Mouse (Mus musculus): ENCODE results near the gene Sgcd. TPM values are rescaled to one million over a fixed set of nuclear protein-coding genes. Genes with fewer than 3 reads are reported as not detected.

Sgcd gene
- polyA plus RNA-seq, 1 experiment from 2014 or later, result 1.2 TPM

DNA sequence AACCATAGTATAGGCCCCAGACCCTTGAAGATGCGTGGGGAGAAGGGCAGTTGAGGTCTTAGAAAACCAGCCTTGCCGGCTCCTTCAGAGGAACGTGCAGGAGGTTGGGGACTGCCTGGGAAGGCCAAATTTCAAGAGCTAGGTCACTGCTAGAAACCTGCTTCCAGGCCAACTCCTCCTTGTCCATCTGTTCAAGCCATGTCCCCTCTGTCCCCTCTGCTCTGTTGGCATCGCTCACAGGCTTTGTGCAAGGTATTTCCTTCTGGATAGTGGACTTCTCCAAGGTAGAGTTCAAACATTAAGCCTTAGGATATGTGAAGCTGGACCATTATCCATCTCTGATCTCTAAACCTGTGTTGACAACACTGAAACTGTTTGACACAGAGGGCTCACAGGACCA is 874.4 kb downstream of the Sgcd start:
- TF ChIP-seq CTCF (IDR thresholded peaks at IDR 0.05; ENCODE audit: low read depth), result no peak
- Histone ChIP-seq H3K4me1 (replicated peaks; ENCODE audit: control insufficient read depth, insufficient read depth, low read length) (no peaks in the 10 kb centered on the region), H3K27ac (ENCODE audit: low read depth, low read length) (no peak overlapping the region), H3K4me2 (replicated peaks; ENCODE audit: low read depth) (no peak overlapping the region), H3K36me3 (ENCODE audit: control insufficient read depth, insufficient read depth) (no peaks in the 10 kb centered on the region), H3K4me3 (ENCODE audit: low read depth, low read length) (no peak overlapping the region), H3K9me3 (ENCODE audit: control insufficient read depth) (no peaks in the 10 kb centered on the region), H3K27me3 (replicated peaks; ENCODE audit: control insufficient read depth, insufficient read depth, low read length) (no peaks in the 10 kb centered on the region), H3K9ac (ENCODE audit: low read depth, low read length) (no peak overlapping the region)
- ATAC-seq, result no peak
- WGBS, result 87% methylated on average over 4 of the region's 4 CpGs

DNA sequence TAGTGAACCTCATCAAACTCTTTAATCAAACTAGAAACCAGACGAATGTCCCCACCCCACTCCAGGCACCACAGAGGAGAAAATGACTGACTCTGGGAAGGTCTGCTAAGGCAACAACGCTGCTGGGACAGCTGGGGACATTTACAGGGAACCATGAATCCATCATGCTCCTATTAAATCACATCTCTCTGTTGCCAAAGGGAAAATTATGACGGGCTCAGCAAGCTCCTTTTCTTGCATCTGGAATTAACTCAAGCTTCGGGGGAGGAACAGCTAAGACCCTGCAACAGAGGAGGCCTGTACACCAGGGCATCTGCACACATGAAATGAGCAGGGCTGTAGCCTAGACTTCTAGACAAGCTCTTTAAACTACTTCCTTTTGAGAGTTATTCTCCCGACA is 875.7 kb downstream of the Sgcd start:
- no peak overlapping the region for H3K4me2 ChIP-seq (replicated peaks; ENCODE audit: low read depth)
- ATAC-seq, result no peak
- H3K27me3 ChIP-seq (replicated peaks; ENCODE audit: control insufficient read depth, insufficient read depth, low read length), result no peaks in the 10 kb centered on the region
- no peak for TF ChIP-seq CTCF (IDR thresholded peaks at IDR 0.05; ENCODE audit: low read depth)
- no peaks in the 10 kb centered on the region for H3K9me3 ChIP-seq (ENCODE audit: control insufficient read depth)
- H3K4me1 ChIP-seq (replicated peaks; ENCODE audit: control insufficient read depth, insufficient read depth, low read length), result no peaks in the 10 kb centered on the region
- H3K27ac ChIP-seq (ENCODE audit: low read depth, low read length), result no peak overlapping the region
- no peak overlapping the region for H3K4me3 ChIP-seq (ENCODE audit: low read depth, low read length)
- H3K36me3 ChIP-seq (ENCODE audit: control insufficient read depth, insufficient read depth), result no peaks in the 10 kb centered on the region
- 62% methylated on average over 5 of the region's 5 CpGs for WGBS
- no peak overlapping the region for H3K9ac ChIP-seq (ENCODE audit: low read depth, low read length)

DNA sequence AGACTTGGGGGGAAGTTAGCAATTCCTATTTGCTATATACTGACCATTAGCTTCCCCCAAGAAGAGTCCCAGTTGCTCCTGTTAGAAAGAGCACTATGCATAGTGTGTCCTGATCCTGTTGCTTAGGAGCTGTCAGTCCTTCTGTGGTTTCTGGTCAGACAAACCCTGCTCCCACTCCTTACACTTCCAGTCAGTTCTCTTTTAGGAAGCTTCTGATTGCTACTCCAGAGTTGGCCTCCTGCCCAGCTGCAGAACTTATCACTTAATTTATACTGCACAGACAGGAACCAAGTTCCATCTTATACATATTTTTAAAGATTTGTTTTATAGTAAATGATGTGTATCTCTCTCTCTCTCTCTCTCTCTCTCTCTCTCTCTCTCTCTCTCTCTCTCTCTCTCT is 878.5 kb downstream of the Sgcd start:
- no peaks in the 10 kb centered on the region for H3K36me3 ChIP-seq (ENCODE audit: control insufficient read depth, insufficient read depth)
- H3K9me3 ChIP-seq (ENCODE audit: control insufficient read depth), result no peaks in the 10 kb centered on the region
- H3K27me3 ChIP-seq (replicated peaks; ENCODE audit: control insufficient read depth, insufficient read depth, low read length), result no peaks in the 10 kb centered on the region
- no peak for ATAC-seq
- H3K4me1 ChIP-seq (replicated peaks; ENCODE audit: control insufficient read depth, insufficient read depth, low read length), result no peaks in the 10 kb centered on the region
- no peak overlapping the region for H3K4me2 ChIP-seq (replicated peaks; ENCODE audit: low read depth)
- no peak overlapping the region for H3K27ac ChIP-seq (ENCODE audit: low read depth, low read length)
- no peak overlapping the region for H3K4me3 ChIP-seq (ENCODE audit: low read depth, low read length)
- H3K9ac ChIP-seq (ENCODE audit: low read depth, low read length), result no peak overlapping the region
- no peak for TF ChIP-seq CTCF (IDR thresholded peaks at IDR 0.05; ENCODE audit: low read depth)

DNA sequence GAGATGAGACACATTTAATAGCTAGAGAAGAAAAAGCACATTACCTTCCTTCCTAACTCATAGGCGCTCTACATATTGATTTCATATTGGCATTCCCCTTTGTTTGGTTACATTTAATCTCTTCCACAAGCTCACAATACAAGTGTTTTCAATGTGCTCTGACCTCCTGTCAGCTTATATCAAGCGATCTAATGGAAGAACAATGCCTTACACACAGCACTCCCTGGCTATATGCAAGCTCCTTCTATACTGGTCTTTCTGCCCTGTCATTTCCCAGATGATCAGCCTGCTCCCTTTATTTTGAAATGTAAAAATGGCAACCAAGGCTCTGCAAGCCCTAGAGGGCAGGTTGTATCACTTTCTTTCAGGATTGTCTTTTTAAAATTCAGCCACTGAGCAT is 881.1 kb downstream of the Sgcd start:
- no peak overlapping the region for H3K4me2 ChIP-seq (replicated peaks; ENCODE audit: low read depth)
- no peak for TF ChIP-seq CTCF (IDR thresholded peaks at IDR 0.05; ENCODE audit: low read depth)
- no peak overlapping the region for H3K9ac ChIP-seq (ENCODE audit: low read depth, low read length)
- no peaks in the 10 kb centered on the region for H3K4me1 ChIP-seq (replicated peaks; ENCODE audit: control insufficient read depth, insufficient read depth, low read length)
- WGBS, result 87% methylated on average over 2 of the region's 2 CpGs
- no peaks in the 10 kb centered on the region for H3K36me3 ChIP-seq (ENCODE audit: control insufficient read depth, insufficient read depth)
- H3K27me3 ChIP-seq (replicated peaks; ENCODE audit: control insufficient read depth, insufficient read depth, low read length), result no peaks in the 10 kb centered on the region
- ATAC-seq, result no peak
- no peak overlapping the region for H3K27ac ChIP-seq (ENCODE audit: low read depth, low read length)
- H3K9me3 ChIP-seq (ENCODE audit: control insufficient read depth), result no peaks in the 10 kb centered on the region
- H3K4me3 ChIP-seq (ENCODE audit: low read depth, low read length), result no peak overlapping the region

DNA sequence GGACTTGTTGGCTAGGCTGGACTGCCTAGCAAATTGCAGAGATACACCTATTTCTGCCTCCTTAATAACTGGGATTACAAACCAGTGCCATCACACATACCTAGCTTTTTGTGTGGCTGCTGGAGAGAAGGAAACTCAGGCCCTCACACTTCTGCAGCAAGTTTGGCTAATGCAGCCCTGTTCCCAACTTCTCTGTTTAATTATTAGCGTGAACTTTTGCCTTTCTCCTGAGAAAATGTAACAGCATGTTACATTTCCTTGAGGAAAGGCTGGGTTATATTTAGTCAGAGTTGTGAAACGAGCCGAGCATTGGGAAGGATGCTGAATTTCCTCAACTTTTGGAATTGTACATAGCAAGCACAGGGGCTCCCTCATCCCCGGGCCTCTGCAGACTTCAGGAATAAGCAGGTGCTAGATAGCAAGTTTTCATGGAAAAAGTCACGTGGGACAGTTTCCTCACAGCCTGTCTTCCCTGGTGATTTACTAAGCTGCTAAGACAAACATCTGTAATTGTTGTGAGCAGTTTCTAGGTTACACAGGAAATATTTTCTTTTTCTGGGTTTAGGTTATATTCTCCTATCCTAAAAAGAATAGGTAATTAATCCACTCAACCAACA is 895.4 kb downstream of the Sgcd start:
- H3K27ac ChIP-seq (ENCODE audit: low read depth, low read length), result no peak overlapping the region

DNA sequence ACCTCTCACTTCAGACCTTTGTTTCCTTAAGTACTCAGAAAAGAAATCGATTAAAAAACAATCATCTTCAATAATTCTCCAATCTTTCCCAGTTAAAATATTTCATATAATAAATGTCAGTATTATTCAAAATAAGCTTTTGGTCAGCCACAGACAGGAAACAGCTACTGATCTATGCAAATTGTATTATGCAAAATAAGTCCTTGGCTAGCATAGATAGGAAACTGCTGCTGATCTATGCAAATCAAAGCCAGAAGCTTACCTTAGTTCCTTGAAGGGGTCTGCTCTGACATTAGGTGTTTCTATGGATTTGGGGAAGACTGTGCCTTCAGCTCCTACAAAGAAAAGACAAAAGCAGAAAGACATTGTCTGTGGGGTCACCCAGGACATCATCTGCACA is 906.3 kb downstream of the Sgcd start:
- no peak for TF ChIP-seq CTCF (IDR thresholded peaks at IDR 0.05; ENCODE audit: low read depth)
- no peak overlapping the region for H3K9ac ChIP-seq (ENCODE audit: low read depth, low read length)
- H3K36me3 ChIP-seq (ENCODE audit: control insufficient read depth, insufficient read depth), result no peaks in the 10 kb centered on the region
- WGBS, result 89% methylated on average over 1 of the region's 1 CpGs
- ATAC-seq, result no peak
- no peaks in the 10 kb centered on the region for H3K4me1 ChIP-seq (replicated peaks; ENCODE audit: control insufficient read depth, insufficient read depth, low read length)
- H3K4me2 ChIP-seq (replicated peaks; ENCODE audit: low read depth), result no peak overlapping the region
- no peaks in the 10 kb centered on the region for H3K27me3 ChIP-seq (replicated peaks; ENCODE audit: control insufficient read depth, insufficient read depth, low read length)
- H3K9me3 ChIP-seq (ENCODE audit: control insufficient read depth), result no peaks in the 10 kb centered on the region
- H3K27ac ChIP-seq (ENCODE audit: low read depth, low read length), result no peak overlapping the region
- no peak overlapping the region for H3K4me3 ChIP-seq (ENCODE audit: low read depth, low read length)

More for the DNA sequence above, 895.4 kb downstream of the Sgcd start:
- no peak for ATAC-seq
- no peaks in the 10 kb centered on the region for H3K4me1 ChIP-seq (replicated peaks; ENCODE audit: control insufficient read depth, insufficient read depth, low read length)
- no peak overlapping the region for H3K4me2 ChIP-seq (replicated peaks; ENCODE audit: low read depth)
- WGBS, result 26% methylated on average over 5 of the region's 5 CpGs
- no peaks in the 10 kb centered on the region for H3K9me3 ChIP-seq (ENCODE audit: control insufficient read depth)
- no peak for TF ChIP-seq CTCF (IDR thresholded peaks at IDR 0.05; ENCODE audit: low read depth)
- no peaks in the 10 kb centered on the region for H3K36me3 ChIP-seq (ENCODE audit: control insufficient read depth, insufficient read depth)
- no peak overlapping the region for H3K4me3 ChIP-seq (ENCODE audit: low read depth, low read length)
- no peaks in the 10 kb centered on the region for H3K27me3 ChIP-seq (replicated peaks; ENCODE audit: control insufficient read depth, insufficient read depth, low read length)
- H3K9ac ChIP-seq (ENCODE audit: low read depth, low read length), result no peak overlapping the region

DNA sequence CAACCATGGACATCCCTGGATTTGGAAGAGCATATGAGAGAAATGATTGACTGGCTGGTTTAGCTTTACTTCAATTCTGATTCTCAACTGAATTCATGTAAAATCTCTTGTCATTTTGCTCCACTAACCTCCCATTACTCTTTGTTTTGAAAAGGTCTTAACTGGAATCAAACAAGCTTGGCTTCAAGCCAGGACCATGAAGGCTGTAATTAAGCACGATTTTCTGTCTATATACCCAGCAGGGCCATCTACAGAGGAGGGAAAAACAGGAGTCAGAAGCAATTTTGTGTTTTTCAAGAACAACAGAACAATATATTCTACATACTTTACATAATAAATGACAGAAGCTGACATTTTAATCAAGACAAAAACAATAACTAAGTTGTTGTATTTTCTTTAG is 915.2 kb downstream of the Sgcd start:
- no peak for ATAC-seq
- no peaks in the 10 kb centered on the region for H3K36me3 ChIP-seq (ENCODE audit: control insufficient read depth, insufficient read depth)
- no peaks in the 10 kb centered on the region for H3K4me1 ChIP-seq (replicated peaks; ENCODE audit: control insufficient read depth, insufficient read depth, low read length)
- H3K27ac ChIP-seq (ENCODE audit: low read depth, low read length), result no peak overlapping the region
- no peak overlapping the region for H3K4me3 ChIP-seq (ENCODE audit: low read depth, low read length)
- no peaks in the 10 kb centered on the region for H3K9me3 ChIP-seq (ENCODE audit: control insufficient read depth)
- WGBS, result 46% methylated on average over 1 of the region's 1 CpGs
- no peak overlapping the region for H3K4me2 ChIP-seq (replicated peaks; ENCODE audit: low read depth)
- no peak overlapping the region for H3K9ac ChIP-seq (ENCODE audit: low read depth, low read length)
- TF ChIP-seq CTCF (IDR thresholded peaks at IDR 0.05; ENCODE audit: low read depth), result no peak
- H3K27me3 ChIP-seq (replicated peaks; ENCODE audit: control insufficient read depth, insufficient read depth, low read length), result no peaks in the 10 kb centered on the region
